Mouse (Mus musculus) heart, embryonic 13.5 days (tissue): ENCODE data around the gene Supt5. TPM values are rescaled to one million over a fixed set of nuclear protein-coding genes. Genes with fewer than 3 reads are reported as not detected.

Experiments used
- ATAC-seq: fragments of 200-750 bp; cut with Nextera tagmentation; 2 replicates; pipeline ENCODE4 v1.8.0; 2017; ENCODE audit warnings: moderate TSS enrichment; ENCODE audit not compliant: insufficient number of reproducible peaks, low FRiP score, low TSS enrichment; ENCODE audit errors: extremely low read depth
- H3K27ac ChIP-seq: fragments of 300-500 bp; sonication (generic); replicated peaks from 2 replicates; pipeline ENCODE4 v1.5.1; 2015; ENCODE audit warnings: moderate library complexity, mild to moderate bottlenecking, inconsistent platforms
- H3K27me3 ChIP-seq: fragments of 300-500 bp; sonication (generic); replicated peaks from 2 replicates; pipeline ENCODE4 v1.6.1; 2015; ENCODE audit warnings: mild to moderate bottlenecking, inconsistent platforms
- H3K36me3 ChIP-seq: fragments of 300-500 bp; sonication (generic); 2 replicates; pipeline ENCODE4 v1.6.1; 2015; ENCODE audit warnings: mild to moderate bottlenecking, inconsistent platforms
- H3K4me1 ChIP-seq: fragments of 300-500 bp; sonication (generic); 2 replicates; pipeline ENCODE4 v1.6.1; 2015; ENCODE audit warnings: inconsistent platforms
- H3K4me2 ChIP-seq: fragments of 300-500 bp; sonication (generic); 2 replicates; pipeline ENCODE4 v1.6.1; 2015; ENCODE audit warnings: inconsistent platforms, mild to moderate bottlenecking, moderate library complexity
- H3K4me3 ChIP-seq: fragments of 300-500 bp; sonication (generic); 2 replicates; pipeline ENCODE4 v1.5.1; 2015; ENCODE audit warnings: moderate library complexity, mild to moderate bottlenecking, inconsistent platforms
- H3K9ac ChIP-seq: fragments of 300-500 bp; sonication (generic); 2 replicates; pipeline ENCODE4 v1.6.1; 2015; ENCODE audit warnings: inconsistent platforms, mild to moderate bottlenecking, moderate library complexity
- H3K9me3 ChIP-seq: fragments of 300-500 bp; sonication (generic); 2 replicates; pipeline ENCODE4 v1.6.1; 2016; ENCODE audit warnings: inconsistent platforms
- WGBS: fragments of 180-500 bp; shearing (Covaris S2); methylation state at CpG from one replicate; pipeline ENCODE4 v1.1.7; 2015; ENCODE audit warnings: mixed read lengths; 5-methylcytosine and 5-hydroxymethylcytosine counted together
- polyA plus RNA-seq: library from polyadenylated mRNA; unstranded; fragments of >200 nt; fragmentation: Nextera tagmentation; extraction: Ambion mirVana; gene quantifications from 2 replicates; pipeline ENCODE4 v1.2.1, GENCODE M21; 2015

Supt5 gene
- polyA plus RNA-seq, 1 experiment from 2014 or later, result 60.1 TPM

GRCm38 (mm10) chr7:28360291-28360690, 21.7 kb upstream of the Supt5 start:
- H3K36me3 ChIP-seq, result peaks cover 70% of the 10 kb centered on the region
- no peaks in the 10 kb centered on the region for H3K9me3 ChIP-seq
- no peak overlapping the region for H3K4me3 ChIP-seq
- peak overlapping the region; percentile 30; the same call in 1 of the 2 replicates for H3K9ac ChIP-seq
- H3K4me1 ChIP-seq, result peaks cover 53% of the 10 kb centered on the region
- WGBS, result 79% methylated on average over 6 of the region's 6 CpGs
- no peak for ATAC-seq
- no peak overlapping the region for H3K4me2 ChIP-seq
- H3K27ac ChIP-seq, result no peak overlapping the region
- no peaks in the 10 kb centered on the region for H3K27me3 ChIP-seq

- no peaks in the 10 kb centered on the region for H3K27me3 ChIP-seq
- peak overlapping the region; percentile 30; the same call in 1 of the 2 replicates for H3K9ac ChIP-seq
- H3K4me1 ChIP-seq, result peaks cover 53% of the 10 kb centered on the region
- H3K9me3 ChIP-seq, result no peaks in the 10 kb centered on the region
- ATAC-seq, result no peak
- 76% methylated on average over 10 of the region's 10 CpGs for WGBS
- peaks cover 69% of the 10 kb centered on the region for H3K36me3 ChIP-seq
- no peak overlapping the region for H3K27ac ChIP-seq
- H3K4me2 ChIP-seq, result no peak overlapping the region
- H3K4me3 ChIP-seq, result no peak overlapping the region
Observed at GRCm38 (mm10) chr7:28359854-28360253, 21.3 kb upstream of the Supt5 start.

- 55% methylated on average over 7 of the region's 7 CpGs for WGBS
- H3K27ac ChIP-seq, result peak overlapping the region; percentile 91
- H3K27me3 ChIP-seq, result no peaks in the 10 kb centered on the region
- H3K36me3 ChIP-seq, result peaks cover 69% of the 10 kb centered on the region
- H3K4me3 ChIP-seq, result no peak overlapping the region
- peak overlapping the region; percentile 72 for H3K9ac ChIP-seq
- no peak for ATAC-seq
- H3K9me3 ChIP-seq, result no peaks in the 10 kb centered on the region
- no peak overlapping the region for H3K4me2 ChIP-seq
- H3K4me1 ChIP-seq, result peaks cover 53% of the 10 kb centered on the region
Observed at GRCm38 (mm10) chr7:28358431-28358830, 19.9 kb upstream of the Supt5 start.

- WGBS, result 1% methylated on average over 5 of the region's 5 CpGs
- Histone ChIP-seq H3K36me3 (peaks cover 69% of the 10 kb centered on the region), H3K4me1 (peaks cover 53% of the 10 kb centered on the region), H3K9ac (peak overlapping the region; percentile 72), H3K9me3 (no peaks in the 10 kb centered on the region), H3K4me3 (0 out of 2 replicates have a peak overlapping the region, but pooled peaks have one; percentile 5), H3K27me3 (no peaks in the 10 kb centered on the region), H3K4me2 (peak overlapping the region; percentile 51), H3K27ac (peak overlapping the region; percentile 91)
- no peak for ATAC-seq
Observed at GRCm38 (mm10) chr7:28357984-28358383, 19.4 kb upstream of the Supt5 start.

- peak; percentile 51; the same call in 1 of the 2 replicates for ATAC-seq
- WGBS, result 2% methylated on average over 5 of the region's 5 CpGs
- Histone ChIP-seq H3K9me3 (no peaks in the 10 kb centered on the region), H3K4me3 (no peak overlapping the region), H3K27ac (peak overlapping the region; percentile 91), H3K4me2 (peak overlapping the region; percentile 51), H3K4me1 (peaks cover 45% of the 10 kb centered on the region), H3K9ac (peak overlapping the region; percentile 72), H3K36me3 (peaks cover 69% of the 10 kb centered on the region), H3K27me3 (no peaks in the 10 kb centered on the region)
Observed at GRCm38 (mm10) chr7:28356981-28357380, 18.4 kb upstream of the Supt5 start.

GRCm38 (mm10) chr7:28355221-28355620, 16.7 kb upstream of the Supt5 start:
- H3K9me3 ChIP-seq, result no peaks in the 10 kb centered on the region
- H3K9ac ChIP-seq, result no peak overlapping the region
- peaks cover 48% of the 10 kb centered on the region for H3K4me1 ChIP-seq
- no peak for ATAC-seq
- no peak overlapping the region for H3K4me2 ChIP-seq
- H3K4me3 ChIP-seq, result no peak overlapping the region
- H3K36me3 ChIP-seq, result peaks cover 56% of the 10 kb centered on the region
- 89% methylated on average over 3 of the region's 3 CpGs for WGBS
- no peak overlapping the region for H3K27ac ChIP-seq
- H3K27me3 ChIP-seq, result no peaks in the 10 kb centered on the region

- Histone ChIP-seq H3K9me3 (no peaks in the 10 kb centered on the region), H3K4me3 (no peak overlapping the region), H3K36me3 (peaks cover 50% of the 10 kb centered on the region), H3K4me1 (peaks cover 47% of the 10 kb centered on the region), H3K9ac (no peak overlapping the region), H3K27me3 (no peaks in the 10 kb centered on the region), H3K27ac (no peak overlapping the region), H3K4me2 (no peak overlapping the region)
- no peak for ATAC-seq
- WGBS, result 92% methylated on average over 3 of the region's 3 CpGs
Observed at GRCm38 (mm10) chr7:28354596-28354995, 16.1 kb upstream of the Supt5 start.

- peaks cover 45% of the 10 kb centered on the region for H3K36me3 ChIP-seq
- H3K4me2 ChIP-seq, result no peak overlapping the region
Observed at GRCm38 (mm10) chr7:28354113-28354581, 15.6 kb upstream of the Supt5 start.

GRCm38 (mm10) chr7:28353267-28353666, 14.7 kb upstream of the Supt5 start:
- H3K36me3 ChIP-seq, result peaks cover 38% of the 10 kb centered on the region
- no peak overlapping the region for H3K9ac ChIP-seq
- no peaks in the 10 kb centered on the region for H3K27me3 ChIP-seq
- H3K4me1 ChIP-seq, result peaks cover 39% of the 10 kb centered on the region
- WGBS, result 97% methylated on average over 2 of the region's 2 CpGs
- no peak for ATAC-seq
- no peak overlapping the region for H3K4me3 ChIP-seq
- H3K27ac ChIP-seq, result no peak overlapping the region
- H3K4me2 ChIP-seq, result no peak overlapping the region
- H3K9me3 ChIP-seq, result no peaks in the 10 kb centered on the region

More at GRCm38 (mm10) chr7:28354113-28354581, 15.6 kb upstream of the Supt5 start:
- Histone ChIP-seq H3K27me3 (no peaks in the 10 kb centered on the region), H3K9ac (no peak overlapping the region), H3K4me1 (peaks cover 48% of the 10 kb centered on the region), H3K4me3 (no peak overlapping the region), H3K27ac (no peak overlapping the region), H3K9me3 (no peaks in the 10 kb centered on the region)
- 90% methylated on average over 3 of the region's 3 CpGs for WGBS
- no peak for ATAC-seq

GRCm38 (mm10) chr7:28351676-28352191, 13.2 kb upstream of the Supt5 start:
- Histone ChIP-seq H3K4me2 (peak overlapping the region; percentile 88), H3K36me3 (peaks cover 38% of the 10 kb centered on the region), H3K4me3 (peak overlapping the region; percentile 71), H3K9me3 (no peaks in the 10 kb centered on the region), H3K4me1 (peaks cover 24% of the 10 kb centered on the region), H3K27me3 (no peaks in the 10 kb centered on the region), H3K27ac (peak overlapping the region; percentile 79; the same call in 1 of the 2 replicates), H3K9ac (peak overlapping the region; percentile 99)
- 34% methylated on average over 4 of the region's 4 CpGs for WGBS
- no peak for ATAC-seq

- Histone ChIP-seq H3K4me1 (peaks cover 19% of the 10 kb centered on the region), H3K27ac (peak within 1 kb of the TSS; percentile 92), H3K36me3 (peaks cover 37% of the 10 kb centered on the region), H3K27me3 (no peaks in the 10 kb centered on the region), H3K4me2 (peak within 1 kb of the TSS; percentile 88), H3K4me3 (peak within 1 kb of the TSS; percentile 71), H3K9ac (peak within 1 kb of the TSS; percentile 99), H3K9me3 (no peaks in the 10 kb centered on the region)
- under 1% methylated on average over 50 of the region's 50 CpGs for WGBS
- ATAC-seq, result peak; percentile 93
Observed at GRCm38 (mm10) chr7:28350155-28350883, 11.8 kb upstream of the Supt5 start, which contains the start of gene Rps16. Gene Rps16, plus strand, starts transcription at chr7:28350652.
